Mouse (Mus musculus) embryonic fibroblast, embryonic 13.5 days (primary cell): ENCODE measurements around the gene Creb1.

Source experiments
- CTCF ChIP-seq: IDR thresholded peaks from 2 replicates; pipeline ENCODE4 v1.5.1; 2011; ENCODE audit warnings: mild to moderate bottlenecking, control low read depth, low read length, moderate library complexity, borderline replicate concordance; ENCODE audit not compliant: insufficient read depth
- POLR2A ChIP-seq: IDR thresholded peaks from 2 replicates; pipeline ENCODE4 v1.6.1; 2011; ENCODE audit warnings: low read depth, mild to moderate bottlenecking, control low read depth, low read length, moderate library complexity

DNA sequence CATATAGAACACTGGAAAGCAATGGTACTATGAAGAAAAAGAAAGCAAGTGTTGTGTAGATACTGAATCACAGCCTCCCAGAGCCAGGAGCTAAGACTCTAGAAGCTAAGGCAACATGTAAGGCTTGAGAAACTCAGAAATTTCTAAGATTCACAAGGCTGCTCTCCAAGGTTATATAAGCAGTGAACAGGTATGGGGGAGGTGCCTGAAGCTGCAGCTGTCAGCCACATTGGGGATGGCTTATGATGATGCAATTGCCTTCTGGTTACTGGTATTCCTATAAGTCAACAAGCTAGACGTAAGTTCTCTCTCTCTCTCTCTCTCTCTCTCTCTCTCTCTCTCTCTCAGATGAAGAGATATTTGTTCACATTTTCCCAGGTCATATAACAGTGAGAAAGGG lies 9.3 kb upstream of the Creb1 start:
- TF ChIP-seq POLR2A (no peak), CTCF (no peak)
